Mouse (Mus musculus): ENCODE measurements around the gene Ankrd28.

The Ankrd28 gene

DNA sequence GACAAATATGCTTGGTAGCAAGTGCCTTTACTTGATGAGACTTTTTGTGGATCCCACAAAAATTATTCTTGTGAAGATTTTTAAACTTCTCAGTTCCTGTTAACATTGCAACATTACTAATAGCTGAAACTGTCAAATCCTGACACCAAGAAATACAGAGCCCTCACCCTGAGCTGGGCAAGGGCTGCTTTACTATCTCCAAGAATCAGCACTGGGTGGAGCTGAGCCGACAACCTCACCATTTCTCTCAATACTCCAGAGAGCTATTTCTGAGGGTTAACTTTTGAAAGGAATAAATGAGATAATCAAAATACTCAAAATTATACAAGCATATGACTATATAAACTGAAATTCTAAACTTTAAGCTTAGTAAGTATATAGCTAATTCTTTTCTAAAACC is 121.1 kb downstream of the Ankrd28 start:
- DNase-seq (ENCODE audit: low read depth, low spot score): no peak
- H3K36me3 ChIP-seq (ENCODE audit: control insufficient read depth, insufficient read depth, low read length, poor library complexity, severe bottlenecking): 0 out of 2 replicates have a peak, but pooled peaks cover 2% of the 10 kb centered on the region
- H3K27me3 ChIP-seq (ENCODE audit: control insufficient read depth, insufficient read depth, low read length, poor library complexity, severe bottlenecking): no peaks in the 10 kb centered on the region

DNA sequence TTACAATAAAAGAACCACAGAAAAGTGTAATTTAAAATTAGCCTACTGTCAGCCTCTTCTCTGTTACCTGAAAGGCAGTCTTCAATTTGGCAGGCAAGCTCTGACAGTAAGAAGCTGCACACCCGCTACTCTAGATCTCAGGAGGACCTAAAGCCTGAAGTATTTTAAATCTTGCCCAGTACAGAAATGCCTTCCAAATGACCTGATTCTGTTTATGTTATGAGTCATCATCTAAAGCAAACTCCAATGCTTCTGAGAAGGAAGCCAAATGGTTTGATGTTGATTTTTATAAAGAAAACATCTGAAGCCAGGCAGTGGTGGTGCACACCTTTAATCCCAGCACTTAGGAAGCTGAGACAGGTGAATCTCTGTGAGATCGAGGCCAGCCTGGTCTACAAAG is 130.1 kb downstream of the Ankrd28 start:
- Histone ChIP-seq H3K27me3 (ENCODE audit: control insufficient read depth, insufficient read depth, low read length, poor library complexity, severe bottlenecking) (no peaks in the 10 kb centered on the region), H3K36me3 (ENCODE audit: control insufficient read depth, insufficient read depth, low read length, poor library complexity, severe bottlenecking) (peaks cover 6% of the 10 kb centered on the region)
- no peak for DNase-seq (ENCODE audit: low read depth, low spot score)

DNA sequence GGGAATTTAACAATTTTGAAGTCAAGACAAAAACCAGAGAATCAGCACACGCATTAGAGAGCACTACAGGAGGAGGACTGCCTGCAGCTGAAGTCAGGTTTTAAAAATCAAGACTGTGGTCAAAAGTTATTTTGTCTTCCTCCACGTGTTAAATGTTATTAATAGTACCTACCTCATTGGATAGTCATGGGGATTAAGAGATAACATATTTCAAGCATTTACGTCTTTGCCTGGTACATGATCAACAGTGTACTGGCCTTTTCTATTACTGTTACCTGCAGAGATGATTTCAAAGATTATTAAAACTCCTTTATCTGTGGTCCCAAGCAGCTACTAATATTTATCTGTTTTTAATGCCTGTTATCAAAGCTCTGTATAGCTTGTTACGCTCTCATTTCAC is 132.7 kb downstream of the Ankrd28 start:
- Histone ChIP-seq H3K27me3 (ENCODE audit: control insufficient read depth, insufficient read depth, low read length, poor library complexity, severe bottlenecking) (no peaks in the 10 kb centered on the region), H3K36me3 (ENCODE audit: control insufficient read depth, insufficient read depth, low read length, poor library complexity, severe bottlenecking) (peaks cover 6% of the 10 kb centered on the region)
- no peak for DNase-seq (ENCODE audit: low read depth, low spot score)

DNA sequence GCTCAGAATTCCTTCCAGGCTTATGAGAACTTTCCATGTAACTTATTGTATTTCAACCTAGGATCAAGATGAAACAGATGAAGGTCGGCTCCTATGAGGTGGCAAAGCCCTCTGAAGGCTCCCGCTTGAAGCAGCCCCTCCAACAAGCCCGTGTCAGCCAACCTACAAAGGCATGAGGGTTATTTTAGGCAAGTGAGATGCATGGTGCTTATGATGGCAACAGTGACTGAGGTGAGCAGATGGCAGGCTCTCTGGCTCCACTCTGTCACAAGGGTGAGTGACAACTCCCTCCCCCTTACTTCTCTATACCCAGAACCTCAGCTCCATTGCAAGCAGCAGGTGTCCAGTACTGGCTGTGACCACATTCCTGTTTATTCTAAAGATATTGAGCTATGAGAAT is 133.1 kb downstream of the Ankrd28 start:
- Histone ChIP-seq H3K27me3 (ENCODE audit: control insufficient read depth, insufficient read depth, low read length, poor library complexity, severe bottlenecking) (no peaks in the 10 kb centered on the region), H3K36me3 (ENCODE audit: control insufficient read depth, insufficient read depth, low read length, poor library complexity, severe bottlenecking) (peaks cover 6% of the 10 kb centered on the region)
- DNase-seq (ENCODE audit: low read depth, low spot score): peak; percentile 33

DNA sequence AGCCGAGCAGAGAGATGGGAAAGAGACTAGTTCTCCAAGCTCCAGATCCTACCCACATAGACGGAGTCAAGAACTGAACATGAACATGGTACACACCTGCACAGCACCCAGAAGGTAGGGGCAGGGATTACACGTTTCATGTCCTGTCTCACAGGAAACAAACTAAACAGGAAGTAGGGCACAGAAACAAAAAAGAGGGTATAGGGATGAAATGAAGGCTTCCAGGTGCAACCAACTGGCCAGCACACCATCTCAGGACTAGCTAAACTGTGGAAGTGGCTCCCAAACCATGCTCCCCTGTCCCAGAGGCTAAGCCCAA is 133.5 kb downstream of the Ankrd28 start:
- H3K27me3 ChIP-seq (ENCODE audit: control insufficient read depth, insufficient read depth, low read length, poor library complexity, severe bottlenecking): no peaks in the 10 kb centered on the region
- DNase-seq (ENCODE audit: low read depth, low spot score): peak; percentile 40
- H3K36me3 ChIP-seq (ENCODE audit: control insufficient read depth, insufficient read depth, low read length, poor library complexity, severe bottlenecking): peaks cover 6% of the 10 kb centered on the region

GRCm38 (mm10) chr14:31696206-31696984 is 134.1 kb downstream of the Ankrd28 start:
- peak; percentile 65 for DNase-seq (ENCODE audit: low read depth, low spot score)
- no peaks in the 10 kb centered on the region for H3K27me3 ChIP-seq (ENCODE audit: control insufficient read depth, insufficient read depth, low read length, poor library complexity, severe bottlenecking)
- peaks cover 6% of the 10 kb centered on the region for H3K36me3 ChIP-seq (ENCODE audit: control insufficient read depth, insufficient read depth, low read length, poor library complexity, severe bottlenecking)

GRCm38 (mm10) chr14:31692536-31692935 is 137.9 kb downstream of the Ankrd28 start:
- no peaks in the 10 kb centered on the region for H3K36me3 ChIP-seq (ENCODE audit: control insufficient read depth, insufficient read depth, low read length, poor library complexity, severe bottlenecking)
- no peaks in the 10 kb centered on the region for H3K27me3 ChIP-seq (ENCODE audit: control insufficient read depth, insufficient read depth, low read length, poor library complexity, severe bottlenecking)
- no peak for DNase-seq (ENCODE audit: low read depth, low spot score)

DNA sequence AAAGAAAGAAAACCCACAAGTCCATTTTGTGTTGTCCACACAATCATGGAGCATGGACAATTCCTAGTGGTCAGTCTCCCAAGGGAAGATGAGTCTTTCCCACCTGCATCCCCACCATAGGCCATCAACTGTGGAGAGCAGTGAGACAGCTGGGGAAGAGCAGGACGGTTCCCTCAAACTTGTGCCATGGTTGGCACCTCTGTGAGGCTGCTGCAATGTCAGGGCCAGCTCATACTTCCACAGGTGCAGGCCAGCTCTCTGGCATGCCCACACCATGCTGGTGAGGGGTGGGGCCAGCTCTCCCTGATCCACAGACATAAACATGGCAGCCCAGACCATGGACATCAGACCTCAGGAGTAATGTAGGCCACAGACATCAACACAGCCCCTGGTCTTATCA is 144.2 kb downstream of the Ankrd28 start:
- Histone ChIP-seq H3K36me3 (ENCODE audit: control insufficient read depth, insufficient read depth, low read length, poor library complexity, severe bottlenecking) (no peaks in the 10 kb centered on the region), H3K27me3 (ENCODE audit: control insufficient read depth, insufficient read depth, low read length, poor library complexity, severe bottlenecking) (no peaks in the 10 kb centered on the region)
- DNase-seq (ENCODE audit: low read depth, low spot score): no peak

GRCm38 (mm10) chr14:31685680-31686079 is 144.8 kb downstream of the Ankrd28 start:
- Histone ChIP-seq H3K27me3 (ENCODE audit: control insufficient read depth, insufficient read depth, low read length, poor library complexity, severe bottlenecking) (no peaks in the 10 kb centered on the region), H3K36me3 (ENCODE audit: control insufficient read depth, insufficient read depth, low read length, poor library complexity, severe bottlenecking) (no peaks in the 10 kb centered on the region)
- DNase-seq (ENCODE audit: low read depth, low spot score): peak; percentile 74

DNA sequence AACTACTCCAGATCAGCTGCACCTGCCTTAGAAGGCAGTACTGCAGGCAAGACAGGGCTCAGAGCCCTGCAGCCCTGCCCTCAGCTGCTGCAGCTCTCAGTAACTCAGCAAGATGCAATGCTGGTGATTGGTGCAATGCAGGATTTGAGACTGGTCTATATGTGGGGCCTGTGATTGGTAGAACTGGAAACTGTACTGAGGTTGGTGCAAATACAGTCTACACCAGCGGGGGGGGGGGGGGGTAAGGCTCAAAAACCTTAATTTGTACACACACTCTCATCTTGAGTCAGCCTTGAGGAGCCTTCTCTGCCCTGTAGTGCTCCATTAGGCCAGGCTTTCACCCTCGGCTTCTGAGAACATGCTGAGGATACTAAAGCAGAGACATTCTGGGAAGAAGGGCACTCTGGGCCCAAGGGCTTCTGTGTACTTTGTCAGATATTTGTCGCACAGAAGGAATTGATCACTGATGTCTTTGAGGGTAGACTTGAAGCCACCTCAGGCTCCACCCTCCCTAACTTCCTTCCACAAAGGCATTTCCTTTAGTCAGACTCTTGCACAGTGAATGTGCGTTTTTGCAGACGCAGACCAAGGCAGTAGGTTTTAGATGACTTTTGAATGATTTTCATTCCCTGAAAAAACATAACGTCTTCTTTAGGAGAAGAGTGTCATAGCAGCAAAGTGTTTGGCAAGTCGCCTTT is 146.0 kb downstream of the Ankrd28 start:
- H3K36me3 ChIP-seq (ENCODE audit: control insufficient read depth, insufficient read depth, low read length, poor library complexity, severe bottlenecking): no peaks in the 10 kb centered on the region
- DNase-seq (ENCODE audit: low read depth, low spot score): no peak
- H3K27me3 ChIP-seq (ENCODE audit: control insufficient read depth, insufficient read depth, low read length, poor library complexity, severe bottlenecking): no peaks in the 10 kb centered on the region

DNA sequence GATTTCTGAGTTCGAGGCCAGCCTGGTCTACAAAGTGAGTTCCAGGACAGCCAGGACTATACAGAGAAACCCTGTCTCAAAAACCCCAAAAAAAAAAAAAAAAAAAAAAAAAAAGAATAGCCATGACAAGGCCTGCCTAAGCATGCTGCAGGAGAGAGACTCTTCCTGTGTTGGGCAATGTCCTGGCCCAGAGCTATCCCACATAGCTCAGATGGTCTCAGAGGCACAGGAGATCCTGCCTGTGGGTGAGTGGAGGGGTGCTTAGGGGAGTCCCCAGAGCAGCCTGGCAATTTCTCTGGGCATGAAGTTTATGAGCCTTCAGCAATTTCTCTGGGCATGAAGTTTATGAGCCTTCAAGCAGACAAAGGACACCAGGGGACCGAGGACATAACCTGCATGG is 146.8 kb downstream of the Ankrd28 start:
- Histone ChIP-seq H3K27me3 (ENCODE audit: control insufficient read depth, insufficient read depth, low read length, poor library complexity, severe bottlenecking) (no peaks in the 10 kb centered on the region), H3K36me3 (ENCODE audit: control insufficient read depth, insufficient read depth, low read length, poor library complexity, severe bottlenecking) (no peaks in the 10 kb centered on the region)
- no peak for DNase-seq (ENCODE audit: low read depth, low spot score)

GRCm38 (mm10) chr14:31681931-31682555 is 148.4 kb downstream of the Ankrd28 start:
- DNase-seq (ENCODE audit: low read depth, low spot score): no peak
- H3K27me3 ChIP-seq (ENCODE audit: control insufficient read depth, insufficient read depth, low read length, poor library complexity, severe bottlenecking): no peaks in the 10 kb centered on the region
- no peaks in the 10 kb centered on the region for H3K36me3 ChIP-seq (ENCODE audit: control insufficient read depth, insufficient read depth, low read length, poor library complexity, severe bottlenecking)

DNA sequence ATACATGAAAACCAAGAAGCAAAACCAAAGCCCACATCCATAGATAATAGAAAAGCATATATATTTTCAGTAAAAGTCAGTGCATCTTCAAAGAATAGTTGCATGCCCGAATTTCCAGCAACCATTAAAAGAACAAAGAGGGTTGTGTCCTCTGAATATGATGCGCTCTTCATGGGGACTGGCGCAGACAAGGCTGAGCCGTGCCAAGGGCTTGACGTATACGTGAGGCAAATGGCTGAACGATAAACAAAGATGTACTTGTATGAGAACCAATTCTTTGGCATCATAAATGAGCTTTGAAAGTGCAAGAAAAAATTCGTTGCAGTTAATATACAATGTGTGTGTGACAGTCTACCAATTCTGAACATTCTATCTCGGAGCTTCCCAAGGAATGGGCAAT is 149.2 kb downstream of the Ankrd28 start:
- no peak for DNase-seq (ENCODE audit: low read depth, low spot score)
- no peaks in the 10 kb centered on the region for H3K27me3 ChIP-seq (ENCODE audit: control insufficient read depth, insufficient read depth, low read length, poor library complexity, severe bottlenecking)
- no peaks in the 10 kb centered on the region for H3K36me3 ChIP-seq (ENCODE audit: control insufficient read depth, insufficient read depth, low read length, poor library complexity, severe bottlenecking)

GRCm38 (mm10) chr14:31680656-31681055 is 149.8 kb downstream of the Ankrd28 start:
- no peak for DNase-seq (ENCODE audit: low read depth, low spot score)
- Histone ChIP-seq H3K36me3 (ENCODE audit: control insufficient read depth, insufficient read depth, low read length, poor library complexity, severe bottlenecking) (no peaks in the 10 kb centered on the region), H3K27me3 (ENCODE audit: control insufficient read depth, insufficient read depth, low read length, poor library complexity, severe bottlenecking) (no peaks in the 10 kb centered on the region)

DNA sequence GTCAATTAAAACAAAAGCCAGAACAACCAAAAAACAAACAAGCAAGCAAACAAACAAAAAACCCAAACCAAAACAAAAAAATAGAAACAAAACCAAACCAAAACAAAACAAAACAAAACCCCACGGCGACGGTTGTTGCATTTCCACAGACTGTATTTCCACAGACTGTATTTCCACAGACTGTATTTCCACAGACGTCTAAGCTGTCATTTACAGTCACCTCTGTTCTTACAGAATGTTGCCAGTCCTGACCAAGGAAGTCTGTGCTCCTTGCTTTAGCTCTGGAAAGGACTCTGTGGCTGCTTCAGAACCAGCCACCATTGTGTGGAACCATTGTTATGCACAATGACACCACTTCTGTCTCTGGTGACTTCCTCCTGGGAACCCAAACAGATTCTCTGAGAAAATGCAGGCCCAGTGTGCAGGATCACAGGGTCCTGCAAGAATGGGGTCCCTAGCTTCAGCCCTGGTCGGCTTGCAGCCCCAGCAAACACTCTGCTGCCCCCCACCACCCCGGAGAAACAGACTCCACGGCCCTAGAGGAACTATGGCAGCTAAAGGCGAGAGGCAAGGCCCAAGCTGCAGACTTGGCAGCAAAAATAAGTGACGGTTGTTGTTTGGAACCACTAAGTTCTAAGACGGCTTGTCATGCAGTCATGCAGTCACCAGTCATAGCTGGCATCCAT is 158.7 kb downstream of the Ankrd28 start:
- H3K36me3 ChIP-seq (ENCODE audit: control insufficient read depth, insufficient read depth, low read length, poor library complexity, severe bottlenecking): no peaks in the 10 kb centered on the region
- H3K27me3 ChIP-seq (ENCODE audit: control insufficient read depth, insufficient read depth, low read length, poor library complexity, severe bottlenecking): no peaks in the 10 kb centered on the region
- no peak for DNase-seq (ENCODE audit: low read depth, low spot score)

Data from splenic B cell, adult 2 months (primary cell).